Mouse (Mus musculus): ENCODE data around the gene Emd. TPM values are rescaled to one million over a fixed set of nuclear protein-coding genes. Genes with fewer than 3 reads are reported as not detected.
"Not testable (repeated sequence)": the region's sequence is repeated elsewhere in the genome, so short reads cannot be mapped to it uniquely, and the experiment has no call there.

Gene Emd
- 19.6 and 22.5 TPM in 2 replicates for polyA plus RNA-seq (2015; fragmentation: Nextera tagmentation; extraction: Ambion mirVana)

- peak; percentile 84 for DNase-seq (ENCODE audit: low spot score)
Observed at GRCm38 (mm10) chrX:74254153-74254887, at the start of gene Emd. Gene Emd, plus strand, starts transcription at chrX:74254687.

- no peak for DNase-seq (ENCODE audit: low spot score)
Observed at GRCm38 (mm10) chrX:74218496-74218895, 36.0 kb upstream of the Emd start.

- DNase-seq (ENCODE audit: low spot score), result no peak
Observed at GRCm38 (mm10) chrX:74219449-74219848, 35.0 kb upstream of the Emd start.

- DNase-seq (ENCODE audit: low spot score), result not testable (repeated sequence)
Observed at GRCm38 (mm10) chrX:74220099-74220498, 34.4 kb upstream of the Emd start.

- DNase-seq (ENCODE audit: low spot score), result no peak
Observed at GRCm38 (mm10) chrX:74230038-74230437, 24.4 kb upstream of the Emd start.

GRCm38 (mm10) chrX:74233196-74233595, 21.3 kb upstream of the Emd start:
- DNase-seq (ENCODE audit: low spot score), result no peak

- DNase-seq (ENCODE audit: low spot score), result no peak
Observed at GRCm38 (mm10) chrX:74240332-74240731, 14.2 kb upstream of the Emd start.

- no peak for DNase-seq (ENCODE audit: low spot score)
Observed at GRCm38 (mm10) chrX:74243396-74243795, 11.1 kb upstream of the Emd start.

- peak; percentile 88 for DNase-seq (ENCODE audit: low spot score)
Observed at GRCm38 (mm10) chrX:74243807-74244206, 10.7 kb upstream of the Emd start.

GRCm38 (mm10) chrX:74244614-74245083, 9.8 kb upstream of the Emd start:
- peak; percentile 61 for DNase-seq (ENCODE audit: low spot score)

- no peak for DNase-seq (ENCODE audit: low spot score)
Observed at GRCm38 (mm10) chrX:74245107-74245506, 9.4 kb upstream of the Emd start.

- DNase-seq (ENCODE audit: low spot score), result peak; percentile 71
Observed at GRCm38 (mm10) chrX:74245687-74246086, 8.8 kb upstream of the Emd start.

GRCm38 (mm10) chrX:74246213-74246681, 8.2 kb upstream of the Emd start:
- DNase-seq (ENCODE audit: low spot score), result peak; percentile 88

- no peak for DNase-seq (ENCODE audit: low spot score)
Observed at GRCm38 (mm10) chrX:74246693-74247092, 7.8 kb upstream of the Emd start.

- peak; percentile 58 for DNase-seq (ENCODE audit: low spot score)
Observed at GRCm38 (mm10) chrX:74248651-74249050, 5.8 kb upstream of the Emd start.

GRCm38 (mm10) chrX:74249615-74250014, 4.9 kb upstream of the Emd start, which contains the start of gene Flna:
Gene Flna, minus strand, starts transcription at chrX:74249820.
- DNase-seq (ENCODE audit: low spot score), result peak; percentile 46

- DNase-seq (ENCODE audit: low spot score), result no peak
Observed at GRCm38 (mm10) chrX:74254888-74255565, 540 bp downstream of the Emd start.

GRCm38 (mm10) chrX:74257746-74258145, 3.3 kb downstream of the Emd start:
- no peak for DNase-seq (ENCODE audit: low spot score)

- no peak for DNase-seq (ENCODE audit: low spot score)
Observed at GRCm38 (mm10) chrX:74269736-74270061, 15.2 kb downstream of the Emd start.

GRCm38 (mm10) chrX:74270062-74270901, 15.8 kb downstream of the Emd start, which contains the start of gene Rpl10:
Gene Rpl10, plus strand, starts transcription at chrX:74270812.
- DNase-seq (ENCODE audit: low spot score), result peak; percentile 96

- DNase-seq (ENCODE audit: low spot score), result peak; percentile 18
Observed at GRCm38 (mm10) chrX:74270902-74271551, 16.5 kb downstream of the Emd start.
